Mouse (Mus musculus) MEL (cell line): ENCODE results near the gene Ezr.

Experiments used
- CHD2 ChIP-seq: IDR thresholded peaks from 2 replicates; pipeline ENCODE4 v1.6.1; 2011; ENCODE audit warnings: low read length, improper control_type of control experiment
- CTCF ChIP-seq, 3 experiments: IDR thresholded peaks in 2 of 3; conservative IDR thresholded peaks in 1 of 3; 2 replicates each; pipeline ENCODE4 v1.5.1; 2011 to 2012; ENCODE audit warnings: low read length in 3 of 3, low read depth in 2 of 3, mild to moderate bottlenecking in 2 of 3, improper control_type of control experiment in 1 of 3, inconsistent platforms in 1 of 3, mixed read lengths in 1 of 3, moderate library complexity in 1 of 3; ENCODE audit not compliant: control insufficient read depth in 1 of 3, insufficient read depth in 1 of 3, poor library complexity in 1 of 3, severe bottlenecking in 1 of 3
- EP300 ChIP-seq, 2 experiments: IDR thresholded peaks; 2 replicates each; pipeline ENCODE4 v1.6.1; 2011; ENCODE audit warnings: improper control_type of control experiment in 2 of 2, low read length in 2 of 2, low read depth in 1 of 2, mild to moderate bottlenecking in 1 of 2
- ETS1 ChIP-seq: IDR thresholded peaks from 2 replicates; pipeline ENCODE4 v1.6.1; 2012; ENCODE audit warnings: low read depth, mild to moderate bottlenecking, inconsistent platforms, low read length, improper control_type of control experiment, moderate library complexity
- JUND ChIP-seq: IDR thresholded peaks from 2 replicates; pipeline ENCODE4 v1.6.1; 2011; ENCODE audit warnings: low read depth, mild to moderate bottlenecking, improper control_type of control experiment, low read length
- MEF2A ChIP-seq: IDR thresholded peaks from 2 replicates; pipeline ENCODE4 v1.6.1; 2014; ENCODE audit warnings: low read depth, mild to moderate bottlenecking, inconsistent platforms, low read length, improper control_type of control experiment; ENCODE audit not compliant: poor library complexity, insufficient replicate concordance, severe bottlenecking; ENCODE audit errors: extremely low read depth
- POLR2A ChIP-seq, 2 experiments: IDR thresholded peaks; 2 replicates each; pipeline ENCODE4 v1.6.1; 2011 to 2012; ENCODE audit warnings: low read length in 2 of 2, mild to moderate bottlenecking in 2 of 2, control low read depth in 1 of 2, improper control_type of control experiment in 1 of 2, low read depth in 1 of 2, moderate library complexity in 1 of 2; ENCODE audit not compliant: control insufficient read depth in 1 of 2, insufficient read depth in 1 of 2, poor library complexity in 1 of 2
- POLR2AphosphoS5 ChIP-seq: IDR thresholded peaks from 2 replicates; pipeline ENCODE4 v1.6.1; 2012; ENCODE audit warnings: low read depth, borderline replicate concordance, mild to moderate bottlenecking, inconsistent platforms, low read length, moderate library complexity, mixed read lengths
- SIN3A ChIP-seq: IDR thresholded peaks from 2 replicates; pipeline ENCODE4 v1.6.1; 2012; ENCODE audit warnings: low read length, improper control_type of control experiment, inconsistent platforms
- TAL1 ChIP-seq: IDR thresholded peaks from 2 replicates; pipeline ENCODE4 v1.6.1; 2012; ENCODE audit warnings: mild to moderate bottlenecking, inconsistent platforms, low read length, moderate library complexity, mixed read lengths
- USF2 ChIP-seq, 2 experiments: IDR thresholded peaks; 2 replicates each; pipeline ENCODE4 v1.6.1; 2011 to 2012; ENCODE audit warnings: improper control_type of control experiment in 2 of 2, low read length in 2 of 2, borderline replicate concordance in 1 of 2, inconsistent platforms in 1 of 2, low read depth in 1 of 2, mild to moderate bottlenecking in 1 of 2; ENCODE audit not compliant: insufficient read depth in 1 of 2
- ZC3H11A ChIP-seq: IDR thresholded peaks from 2 replicates; pipeline ENCODE4 v1.6.1; 2012; ENCODE audit warnings: low read depth, mild to moderate bottlenecking, inconsistent platforms, low read length, improper control_type of control experiment

- TF ChIP-seq TAL1, result no peak
- TF ChIP-seq JUND, result no peak
- no peak for TF ChIP-seq ZC3H11A
- no peak for TF ChIP-seq SIN3A
- no peak for TF ChIP-seq CTCF (IDR thresholded peaks at IDR 0.05 in 2 of 3, conservative IDR thresholded peaks at IDR 0.05 in 1 of 3; ENCODE audit: control insufficient read depth in 1 of 3, insufficient read depth in 1 of 3, low read depth in 2 of 3, low read length in 3 of 3, poor library complexity in 1 of 3, severe bottlenecking in 1 of 3)
- no peak for TF ChIP-seq CHD2
- no peak for TF ChIP-seq USF2 (IDR thresholded peaks at IDR 0.05; ENCODE audit: borderline replicate concordance in 1 of 2, insufficient read depth in 1 of 2, low read depth in 1 of 2, low read length in 2 of 2)
- TF ChIP-seq POLR2AphosphoS5, result no peak
- no peak for TF ChIP-seq EP300 (IDR thresholded peaks at IDR 0.05; ENCODE audit: low read depth in 1 of 2, low read length in 2 of 2)
- no peak for TF ChIP-seq POLR2A (IDR thresholded peaks at IDR 0.05; ENCODE audit: control insufficient read depth in 1 of 2, insufficient read depth in 1 of 2, low read depth in 1 of 2, low read length in 2 of 2, poor library complexity in 1 of 2)
- no peak for TF ChIP-seq ETS1
- TF ChIP-seq MEF2A, result no peak
These were observed 17.9 kb downstream of the Ezr start for GRCm38 (mm10) chr17:6764730-6765129.
